Mouse (Mus musculus) natural killer cell, adult 2 months (primary cell): ENCODE measurements at regions not wholly inside any gene's neighbourhood (a gene's known extent, or its start where the extent isn't known, plus 50 kb on each side); places are given as distances from the start of the nearest gene placed in this dataset.
"Not testable (repeated sequence)": the region's sequence is repeated elsewhere in the genome, so short reads cannot be mapped to it uniquely, and the experiment has no call there.

ENCODE experiments used
- DNase-seq, 2 experiments: peaks; one replicate each; pipeline ENCODE4 v3.0.0; 2022; ENCODE audit warnings: low spot score in 2 of 2

GRCm38 (mm10) chr4:131159712-131160111 lies 215.5 kb downstream of the Matn1 start:
- DNase-seq = no peak

GRCm38 (mm10) chr4:131160135-131160534 lies 215.9 kb downstream of the Matn1 start:
- no peak for DNase-seq

GRCm38 (mm10) chr4:131161501-131161900 lies 217.3 kb downstream of the Matn1 start:
- DNase-seq = no peak

- no peak for DNase-seq
Observed at GRCm38 (mm10) chr4:131163782-131164315, 219.7 kb downstream of the Matn1 start.

- no peak for DNase-seq
Observed at GRCm38 (mm10) chr4:131166574-131167270, 222.5 kb downstream of the Matn1 start.

GRCm38 (mm10) chr4:131167921-131168320 lies 223.7 kb downstream of the Matn1 start:
- no peak for DNase-seq

- DNase-seq = no peak
Observed at GRCm38 (mm10) chr4:131173783-131174460, 229.7 kb downstream of the Matn1 start.

GRCm38 (mm10) chr4:131176701-131177100 lies 232.5 kb downstream of the Matn1 start:
- DNase-seq = no peak

- no peak for DNase-seq
Observed at GRCm38 (mm10) chr4:131177889-131178288, 233.7 kb downstream of the Matn1 start.

- DNase-seq = not testable (repeated sequence)
Observed at GRCm38 (mm10) chr4:131178642-131179041, 234.5 kb downstream of the Matn1 start.

GRCm38 (mm10) chr4:131188066-131188465 lies 243.9 kb downstream of the Matn1 start:
- no peak for DNase-seq

- DNase-seq = no peak
Observed at GRCm38 (mm10) chr4:131191106-131191880, 247.1 kb downstream of the Matn1 start.

GRCm38 (mm10) chr4:131193900-131194419 lies 249.8 kb downstream of the Matn1 start:
- no peak for DNase-seq

- DNase-seq = no peak
Observed at GRCm38 (mm10) chr4:131196147-131196546, 252.0 kb downstream of the Matn1 start.

GRCm38 (mm10) chr4:131203721-131204120 lies 259.5 kb downstream of the Matn1 start:
- no peak for DNase-seq

GRCm38 (mm10) chr4:131204722-131205121 lies 260.5 kb downstream of the Matn1 start:
- DNase-seq = no peak

GRCm38 (mm10) chr4:131205127-131205526 lies 260.9 kb downstream of the Matn1 start:
- DNase-seq = no peak

- DNase-seq = no peak
Observed at GRCm38 (mm10) chr4:131205685-131206084, 261.5 kb downstream of the Matn1 start.

GRCm38 (mm10) chr4:131206181-131206885 lies 262.1 kb downstream of the Matn1 start:
- no peak for DNase-seq

GRCm38 (mm10) chr4:131206886-131207200 lies 262.7 kb downstream of the Matn1 start:
- no peak for DNase-seq

- no peak for DNase-seq
Observed at GRCm38 (mm10) chr4:131207249-131207648, 263.1 kb downstream of the Matn1 start.

GRCm38 (mm10) chr4:131208166-131208565 lies 264.0 kb downstream of the Matn1 start:
- DNase-seq = no peak
